Mouse (Mus musculus) thymus, adult 2 months (tissue): ENCODE data around the gene Zc3hc1.

Experiments used
- CTCF ChIP-seq: fragments of 200-500 bp; IDR thresholded peaks from 2 replicates; pipeline ENCODE4 v1.5.1; 2012; ENCODE audit warnings: mild to moderate bottlenecking, control low read depth, low read length, moderate library complexity, borderline replicate concordance; ENCODE audit not compliant: control insufficient read depth, poor library complexity, insufficient read depth; ENCODE audit errors: extremely low read depth
- POLR2A ChIP-seq: fragments of 200-500 bp; IDR thresholded peaks from 2 replicates; pipeline ENCODE4 v1.6.1; 2012; ENCODE audit warnings: mild to moderate bottlenecking, low read length, control low read depth, moderate library complexity; ENCODE audit not compliant: control insufficient read depth, poor library complexity, insufficient read depth; ENCODE audit errors: extremely low read depth

- TF ChIP-seq POLR2A = no peak
- TF ChIP-seq CTCF = no peak
These were observed 21.5 kb downstream of the Zc3hc1 start for GRCm38 (mm10) chr6:30369291-30369690.
